Mouse (Mus musculus) naive thymus-derived CD4-positive, alpha-beta T cell, adult 5 months (primary cell): Measurements from ENCODE around the gene Zfp771. TPM values are rescaled to one million over a fixed set of nuclear protein-coding genes. Genes with fewer than 3 reads are reported as not detected.

ENCODE experiments used
- polyA plus RNA-seq: library from polyadenylated mRNA; unstranded; fragments of 100-300 nt; shearing (Covaris generic); gene quantifications from one replicate; pipeline ENCODE4 v1.2.1, GENCODE M21; 2017

The Zfp771 gene
- 7.6 TPM for polyA plus RNA-seq

DNA sequence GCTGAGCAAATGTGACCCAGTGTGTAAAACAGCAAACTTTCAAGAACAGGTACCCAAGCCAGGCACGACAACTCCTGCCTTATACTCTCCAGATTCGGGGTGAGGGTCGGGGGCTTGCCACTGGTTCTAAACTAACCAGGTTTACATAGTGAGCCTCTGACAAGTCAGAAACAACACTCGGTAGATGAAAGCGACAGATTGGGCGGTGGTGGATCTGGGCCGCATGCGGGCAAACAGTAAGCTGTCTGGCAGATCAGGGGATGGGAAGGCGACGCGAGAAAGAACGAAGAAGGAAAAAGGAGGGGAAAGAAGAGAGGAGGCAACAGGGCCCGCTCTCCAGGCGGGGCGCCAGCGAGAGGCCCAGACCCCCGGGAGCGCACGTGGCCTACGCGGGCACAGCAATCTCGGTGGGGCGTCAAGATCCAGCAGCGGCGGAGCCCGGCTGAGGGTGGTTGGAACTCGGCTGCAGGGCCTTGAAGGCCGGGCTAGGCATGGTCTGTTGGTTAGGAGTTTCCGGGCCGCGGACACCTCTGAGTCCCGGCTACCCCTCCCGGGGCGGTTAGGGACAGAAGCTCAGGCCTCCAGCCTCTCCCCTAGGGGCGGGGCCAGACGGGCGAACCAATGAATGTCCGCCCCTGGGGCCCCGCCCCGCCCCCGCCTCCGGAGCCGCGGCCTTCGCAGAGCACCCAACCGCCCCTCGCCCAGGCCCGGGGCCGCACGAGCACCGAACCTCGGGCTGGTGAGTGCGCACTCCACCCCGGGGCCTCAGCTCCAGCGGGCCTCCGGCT is at the start of gene Zfp771:
Gene Zfp771, plus strand, starts transcription at position 405 of the 788 bp plus-strand sequence.

DNA sequence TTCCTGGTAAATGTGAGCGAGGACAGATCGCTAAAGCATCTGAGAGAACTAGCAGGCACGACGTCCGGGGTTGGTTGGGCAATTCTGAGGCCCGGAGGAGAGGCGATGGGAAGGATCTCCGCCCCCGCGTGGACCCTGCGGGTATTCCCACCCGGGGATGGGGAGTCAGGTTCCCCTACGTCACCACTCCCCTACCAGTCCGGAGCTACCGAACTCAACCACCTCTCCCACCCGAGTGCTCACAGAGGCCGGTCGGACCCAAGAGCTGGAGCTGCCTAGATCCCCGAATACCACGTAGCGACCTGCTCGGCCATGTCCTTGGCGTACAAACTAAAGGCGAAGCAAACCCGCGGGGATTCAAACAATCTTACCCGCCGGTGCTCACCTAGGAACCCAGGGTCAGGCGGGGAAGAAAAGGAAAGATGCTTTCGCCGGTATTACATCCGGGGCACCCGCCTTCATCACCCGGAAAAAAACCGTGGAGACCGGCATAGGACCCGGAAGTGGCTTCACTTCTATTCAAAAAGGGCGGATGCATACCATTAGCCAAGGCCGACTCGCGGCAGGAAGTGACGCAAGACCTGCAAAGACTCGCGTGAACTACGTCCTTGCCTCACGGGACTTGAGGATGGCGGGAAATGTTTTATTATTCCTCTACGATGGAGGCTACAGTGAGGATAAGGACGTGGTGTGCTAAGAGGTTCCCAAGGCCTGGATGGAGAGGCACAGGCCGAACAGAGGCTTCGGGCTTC is 48.4 kb upstream of the Zfp771 start, which contains the start of gene Cd2bp2:
Gene Cd2bp2, minus strand, starts transcription at position 507 of the 752 bp plus-strand sequence.

DNA sequence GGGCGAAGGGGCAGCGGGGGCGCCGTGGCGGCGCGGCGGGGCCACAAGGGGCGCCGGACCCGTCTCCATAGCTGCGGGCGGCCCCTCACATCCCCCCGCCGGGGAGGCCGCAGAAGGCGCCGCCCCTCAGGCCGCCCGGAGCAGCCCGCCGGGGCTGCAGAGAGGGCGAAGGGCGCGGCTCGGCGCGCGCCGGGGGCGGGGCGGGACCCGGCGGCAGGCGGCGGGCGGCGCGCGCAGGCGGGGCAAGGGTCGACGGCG is 35.9 kb upstream of the Zfp771 start, which contains the start of gene Tbc1d10b:
Gene Tbc1d10b, minus strand, starts transcription at position 174 of the 258 bp plus-strand sequence.

DNA sequence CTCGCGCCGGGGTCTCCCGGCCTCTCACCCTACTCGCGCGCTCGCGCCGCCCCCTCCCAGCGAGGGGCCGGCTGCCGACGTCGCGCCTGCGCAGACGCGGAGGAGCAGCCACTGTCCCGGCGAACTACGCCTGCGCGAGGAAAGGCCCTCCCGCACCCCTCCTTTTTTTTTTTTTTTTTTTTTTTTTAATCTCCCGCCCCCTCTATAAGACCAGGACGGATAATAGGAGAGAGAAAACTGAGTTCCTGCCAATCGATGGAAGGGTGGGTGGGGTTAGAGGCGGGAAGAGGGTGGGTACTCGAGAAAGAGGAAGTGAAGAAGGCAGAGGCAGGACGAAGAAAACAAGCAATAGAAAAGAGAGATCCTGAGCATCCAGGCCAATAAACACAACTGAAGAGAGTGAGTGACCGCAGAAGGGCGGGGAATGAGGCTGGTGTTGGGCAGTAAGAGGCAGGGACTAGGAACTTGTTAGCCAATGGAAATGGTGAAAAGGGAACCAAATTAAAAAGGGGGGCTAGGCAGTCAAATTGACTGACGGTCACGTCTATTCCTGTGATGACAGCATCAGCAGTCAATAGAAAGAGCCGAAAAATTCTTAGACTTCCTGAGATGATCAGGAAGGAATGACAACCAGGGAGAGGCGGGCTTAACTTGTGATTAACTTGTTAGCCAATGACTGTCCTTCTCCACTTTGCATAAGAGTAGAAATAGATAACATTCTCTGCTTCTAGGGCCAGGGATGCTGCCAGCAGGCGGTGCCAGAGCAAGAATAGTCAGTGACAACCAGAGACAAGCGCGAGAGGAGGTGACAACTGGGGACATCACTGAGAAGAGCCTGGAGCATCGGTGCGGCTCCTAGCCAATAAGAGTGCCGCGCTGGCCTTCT is 35.3 kb upstream of the Zfp771 start, which contains the start of gene Mylpf:
Gene Mylpf, plus strand, starts transcription at position 338 of the 886 bp plus-strand sequence.

DNA sequence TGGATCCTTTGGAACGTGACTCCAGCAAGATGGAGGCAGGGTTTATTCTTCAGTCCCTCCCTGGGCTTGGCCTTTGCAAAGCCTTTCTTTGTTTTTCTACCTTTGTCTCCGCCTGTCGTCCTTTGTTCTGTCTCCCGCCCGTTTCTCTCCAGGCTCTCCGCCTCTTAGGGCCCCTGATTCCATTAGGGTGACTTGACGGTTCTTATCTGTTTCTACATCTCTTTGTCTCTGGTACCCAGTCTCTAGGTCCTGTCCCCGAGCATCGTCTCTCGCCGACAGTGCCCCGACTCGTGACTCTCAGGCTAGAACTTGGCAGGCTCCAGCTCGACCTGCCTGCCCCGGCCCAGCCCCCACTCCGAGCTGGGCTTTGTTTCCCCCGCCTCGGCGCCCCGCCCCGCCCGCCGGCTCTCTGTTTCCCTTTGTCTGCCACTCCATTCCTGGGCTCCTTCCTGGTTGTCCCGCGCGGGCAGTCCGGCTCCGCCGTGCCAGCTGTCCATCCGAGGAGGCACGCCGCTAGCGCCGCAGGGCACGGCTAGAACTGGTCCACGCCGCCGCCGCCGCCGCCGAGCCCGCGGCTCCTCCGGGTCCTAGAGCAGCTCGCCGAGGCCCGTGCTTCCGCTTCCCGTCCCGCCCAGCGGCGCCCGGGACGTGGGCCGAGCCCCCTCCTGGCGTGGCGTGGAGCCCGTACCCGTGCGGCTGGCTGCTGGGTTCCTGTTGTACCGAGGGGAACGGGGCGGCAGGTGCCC is 11.3 kb upstream of the Zfp771 start, which contains the start of the genes Zfp553 and Sept1:
Gene Zfp553, plus strand, starts transcription at position 440 of the 746 bp plus-strand sequence.
Gene Sept1, minus strand, starts transcription at position 509 of the 746 bp plus-strand sequence.

DNA sequence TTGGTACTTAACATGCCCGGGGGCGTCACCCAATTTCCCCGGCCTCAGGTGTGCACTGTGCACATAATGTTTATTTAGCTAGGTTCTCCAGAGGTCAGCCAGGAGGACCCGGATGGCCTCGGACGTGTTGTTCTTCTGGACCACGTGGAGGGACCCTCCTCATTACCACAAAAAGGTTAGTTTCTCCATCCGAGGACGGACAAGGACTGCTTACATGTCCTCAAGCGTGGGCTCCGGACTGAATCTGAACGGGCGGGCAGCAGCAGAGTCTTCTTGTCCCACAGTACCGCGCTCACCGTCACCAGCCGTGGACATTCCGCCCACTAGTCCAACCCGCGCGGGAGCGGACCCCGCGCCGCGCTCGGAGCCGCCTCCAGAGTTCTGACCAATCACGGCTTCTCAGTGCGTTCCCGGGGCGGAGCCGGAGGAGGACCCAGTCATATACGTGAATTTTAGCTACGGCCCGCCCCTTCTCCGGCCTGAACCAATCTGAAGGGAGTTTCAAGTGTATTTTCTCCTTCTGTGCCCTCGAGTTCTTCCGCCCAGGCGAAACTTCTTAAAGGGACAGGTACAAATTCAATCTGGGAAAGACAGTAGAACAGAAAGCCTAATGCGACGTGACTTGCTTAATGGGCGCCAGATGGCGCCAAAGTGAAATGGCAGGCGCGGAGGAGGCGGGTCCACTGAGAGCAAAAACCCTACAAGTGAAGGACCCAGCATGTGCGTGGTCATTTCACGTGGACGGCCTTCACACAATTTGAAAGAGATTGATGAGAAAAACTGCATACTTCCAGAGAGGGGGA is 16.4 kb downstream of the Zfp771 start, which contains the start of gene Dctpp1:
Gene Dctpp1, minus strand, starts transcription at position 401 of the 803 bp plus-strand sequence.

DNA sequence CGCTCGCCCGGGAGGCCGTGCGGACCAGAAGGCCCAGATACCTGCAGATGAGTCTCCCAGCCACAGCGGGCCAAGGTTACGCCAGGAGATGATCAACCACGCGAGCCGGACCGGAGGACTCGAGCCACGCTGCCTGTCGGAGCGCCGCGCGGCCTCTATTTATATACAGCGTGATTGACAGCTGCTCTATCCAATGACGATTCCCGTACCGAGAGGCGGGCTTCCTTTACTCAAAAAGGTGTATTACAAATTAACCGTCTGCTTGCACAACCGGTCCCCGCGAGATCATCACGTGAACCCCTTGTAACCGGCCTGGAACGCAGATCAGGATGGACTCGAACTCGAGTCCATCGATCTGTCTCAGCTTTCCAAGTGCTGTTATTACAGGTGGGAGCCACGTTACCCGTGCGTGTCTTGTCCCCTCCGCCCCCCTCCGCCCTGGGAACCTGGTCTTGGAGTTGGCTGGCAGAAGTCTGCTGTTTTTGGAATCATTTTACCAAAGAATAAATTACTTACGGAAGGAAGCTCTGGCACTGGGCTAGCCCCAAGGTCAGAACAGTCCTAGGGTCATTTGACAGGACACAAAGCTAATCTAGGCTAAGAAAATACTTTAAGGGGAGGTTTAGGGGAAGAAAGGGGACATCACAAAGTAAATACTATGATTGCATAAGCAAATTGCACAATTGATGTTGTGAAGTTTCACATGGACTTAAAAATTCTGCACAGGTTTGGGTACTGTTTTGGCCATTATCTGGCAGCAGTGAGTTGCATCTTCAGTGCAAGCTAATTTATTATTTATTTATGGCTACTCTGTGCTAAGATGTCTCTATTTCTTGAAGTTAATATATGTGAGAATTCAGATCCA is 30.1 kb downstream of the Zfp771 start, which contains the start of gene Sephs2:
Gene Sephs2, minus strand, starts transcription at position 131 of the 865 bp plus-strand sequence.

DNA sequence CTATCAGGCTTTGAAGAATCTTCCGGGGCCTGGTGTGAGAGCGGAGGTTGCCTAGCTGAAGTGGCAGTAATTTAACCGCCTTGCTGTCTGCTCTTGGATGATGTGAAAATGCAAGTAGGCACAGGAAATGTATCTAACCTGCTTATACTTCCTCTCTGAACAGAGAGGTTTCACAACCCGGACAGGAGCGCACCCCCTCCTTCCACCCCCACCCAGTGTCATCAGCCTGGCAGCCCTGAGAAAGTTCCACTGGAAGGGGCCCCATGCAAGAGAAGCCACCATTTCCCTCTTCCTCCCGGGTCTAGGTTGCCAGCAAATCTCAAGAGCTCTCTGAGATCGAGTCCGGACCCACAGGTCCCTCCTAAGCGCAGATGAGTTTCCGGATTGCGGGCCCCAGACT is 52.0 kb downstream of the Zfp771 start, which contains the start of gene Itgal:
Gene Itgal, plus strand, starts transcription at position 163 of the 400 bp plus-strand sequence.

Other genes starting within 250 kb of the Zfp771 start
- gene Mvp, start 229.7 kb upstream of the Zfp771 start, polyA plus RNA-seq: 34.6 TPM
- 2.0 TPM for gene Pagr1b, start 227.8 kb upstream of the Zfp771 start, polyA plus RNA-seq
- gene Pagr1a, start 226.9 kb upstream of the Zfp771 start, polyA plus RNA-seq: 34.0 TPM
- gene Gm42742, start 223.2 kb upstream of the Zfp771 start, polyA plus RNA-seq: 30.6 TPM
- 2.7 TPM for gene Prrt2, start 223.1 kb upstream of the Zfp771 start, polyA plus RNA-seq
- 76.6 TPM for gene Maz, start 217.2 kb upstream of the Zfp771 start, polyA plus RNA-seq
- gene Kif22, start 201.8 kb upstream of the Zfp771 start, polyA plus RNA-seq: 4.4 TPM
- gene Zg16, start 156.9 kb upstream of the Zfp771 start, polyA plus RNA-seq: not detected
- gene AI467606, start 152.9 kb upstream of the Zfp771 start, polyA plus RNA-seq: 117 TPM
- 9.7 TPM for gene Qprt, start 122.0 kb upstream of the Zfp771 start, polyA plus RNA-seq
- gene Spn, start 106.5 kb upstream of the Zfp771 start, polyA plus RNA-seq: 42.1 TPM
- 47.5 TPM for gene Cd2bp2, start 48.2 kb upstream of the Zfp771 start, polyA plus RNA-seq
- gene Tbc1d10b, start 35.8 kb upstream of the Zfp771 start, polyA plus RNA-seq: 47.3 TPM
- gene Mylpf, start 35.4 kb upstream of the Zfp771 start, polyA plus RNA-seq: 25.5 TPM
- gene Zfp553, start 11.2 kb upstream of the Zfp771 start, polyA plus RNA-seq: 15.9 TPM
- 528 TPM for gene Sept1, start 11.1 kb upstream of the Zfp771 start, polyA plus RNA-seq
- 10.1 TPM for gene Dctpp1, start 16.4 kb downstream of the Zfp771 start, polyA plus RNA-seq
- gene Sephs2, start 29.8 kb downstream of the Zfp771 start, polyA plus RNA-seq: 26.9 TPM
- gene Itgal, start 52.0 kb downstream of the Zfp771 start, polyA plus RNA-seq: 168 TPM
- not detected for gene Zfp768, start 101.3 kb downstream of the Zfp771 start, polyA plus RNA-seq
- 28.3 TPM for gene Zfp747, start 131.8 kb downstream of the Zfp771 start, polyA plus RNA-seq
- 7.7 TPM for gene 9130019O22Rik, start 142.9 kb downstream of the Zfp771 start, polyA plus RNA-seq
- gene E430018J23Rik, start 149.4 kb downstream of the Zfp771 start, polyA plus RNA-seq: 7.6 TPM
- gene Zfp764, start 162.5 kb downstream of the Zfp771 start, polyA plus RNA-seq: 17.1 TPM
- gene Zfp688, start 177.8 kb downstream of the Zfp771 start, polyA plus RNA-seq: 23.4 TPM
- 12.4 TPM for gene Zfp689, start 204.9 kb downstream of the Zfp771 start, polyA plus RNA-seq
- gene Prr14, start 215.3 kb downstream of the Zfp771 start, polyA plus RNA-seq: 147 TPM
- 15.9 TPM for gene Fbrs, start 234.9 kb downstream of the Zfp771 start, polyA plus RNA-seq